Mouse (Mus musculus): Measurements from ENCODE around the gene Cenpm. TPM values are rescaled to one million over a fixed set of nuclear protein-coding genes. Genes with fewer than 3 reads are reported as not detected.

Cenpm gene
- polyA plus RNA-seq, 1 experiment: 2.3 TPM

- Histone ChIP-seq H3K27ac (ENCODE audit: insufficient read depth, low read depth, low read length) (no peak overlapping the region), H3K36me3 (ENCODE audit: control insufficient read depth, insufficient read depth, low read length) (no peaks in the 10 kb centered on the region), H3K27me3 (replicated peaks; ENCODE audit: control insufficient read depth, insufficient read depth, low read length) (peaks cover 3% of the 10 kb centered on the region), H3K4me1 (ENCODE audit: control insufficient read depth, insufficient read depth, low read length) (no peaks in the 10 kb centered on the region), H3K4me3 (ENCODE audit: insufficient read depth, low read depth, low read length) (no peak overlapping the region)
- no peak for DNase-seq
- TF ChIP-seq CTCF (conservative IDR thresholded peaks at IDR 0.05; ENCODE audit: insufficient read depth, insufficient read length, low read depth, low read length): no peak
- TF ChIP-seq POLR2A (IDR thresholded peaks at IDR 0.05; ENCODE audit: low read depth, low read length): no peak
- WGBS: 86% methylated on average over 13 of the region's 13 CpGs
Observed at GRCm38 (mm10) chr15:82209295-82210050, 35.1 kb downstream of the Cenpm start.

DNA sequence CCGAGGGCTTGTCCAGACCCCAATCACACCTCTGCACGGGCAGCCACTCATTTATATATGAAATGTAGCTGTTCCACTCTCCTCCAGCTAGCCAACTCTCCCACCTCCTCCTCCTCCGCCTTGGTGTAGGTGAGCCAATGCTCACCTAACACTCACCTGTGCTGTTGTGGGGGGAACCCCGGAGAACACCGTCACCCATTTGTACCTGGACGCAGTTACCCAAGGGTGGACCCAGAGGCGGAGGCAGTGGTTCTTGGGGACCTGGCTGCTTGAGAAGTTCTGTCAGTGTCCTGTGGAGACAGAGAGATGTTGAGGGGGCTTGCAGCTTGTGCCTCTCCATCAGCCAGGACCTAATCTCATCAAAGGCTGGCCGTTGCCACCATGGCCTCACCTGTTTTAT lies 36.2 kb downstream of the Cenpm start:
- DNase-seq: no peak
- TF ChIP-seq CTCF (conservative IDR thresholded peaks at IDR 0.05; ENCODE audit: insufficient read depth, insufficient read length, low read depth, low read length) (no peak), POLR2A (IDR thresholded peaks at IDR 0.05; ENCODE audit: low read depth, low read length) (no peak)
- 88% methylated on average over 8 of the region's 8 CpGs for WGBS
- Histone ChIP-seq H3K27ac (ENCODE audit: insufficient read depth, low read depth, low read length) (no peak overlapping the region), H3K4me1 (ENCODE audit: control insufficient read depth, insufficient read depth, low read length) (no peaks in the 10 kb centered on the region), H3K4me3 (ENCODE audit: insufficient read depth, low read depth, low read length) (no peak overlapping the region), H3K36me3 (ENCODE audit: control insufficient read depth, insufficient read depth, low read length) (no peaks in the 10 kb centered on the region; the same call in 1 of the 2 replicates), H3K27me3 (replicated peaks; ENCODE audit: control insufficient read depth, insufficient read depth, low read length) (peaks cover 3% of the 10 kb centered on the region)

- no peak overlapping the region for H3K4me3 ChIP-seq (ENCODE audit: insufficient read depth, low read depth, low read length)
- 45% methylated on average over 30 of the region's 30 CpGs for WGBS
- H3K36me3 ChIP-seq (ENCODE audit: control insufficient read depth, insufficient read depth, low read length): no peaks in the 10 kb centered on the region; the same call in 1 of the 2 replicates
- TF ChIP-seq POLR2A (IDR thresholded peaks at IDR 0.05; ENCODE audit: low read depth, low read length): no peak
- no peak for TF ChIP-seq CTCF (conservative IDR thresholded peaks at IDR 0.05; ENCODE audit: insufficient read depth, insufficient read length, low read depth, low read length)
- H3K27me3 ChIP-seq (replicated peaks; ENCODE audit: control insufficient read depth, insufficient read depth, low read length): peaks cover 2% of the 10 kb centered on the region
- H3K4me1 ChIP-seq (ENCODE audit: control insufficient read depth, insufficient read depth, low read length): no peaks in the 10 kb centered on the region
- no peak overlapping the region for H3K27ac ChIP-seq (ENCODE audit: insufficient read depth, low read depth, low read length)
- no peak for DNase-seq
Observed at GRCm38 (mm10) chr15:82207504-82208219, 36.9 kb downstream of the Cenpm start.

DNA sequence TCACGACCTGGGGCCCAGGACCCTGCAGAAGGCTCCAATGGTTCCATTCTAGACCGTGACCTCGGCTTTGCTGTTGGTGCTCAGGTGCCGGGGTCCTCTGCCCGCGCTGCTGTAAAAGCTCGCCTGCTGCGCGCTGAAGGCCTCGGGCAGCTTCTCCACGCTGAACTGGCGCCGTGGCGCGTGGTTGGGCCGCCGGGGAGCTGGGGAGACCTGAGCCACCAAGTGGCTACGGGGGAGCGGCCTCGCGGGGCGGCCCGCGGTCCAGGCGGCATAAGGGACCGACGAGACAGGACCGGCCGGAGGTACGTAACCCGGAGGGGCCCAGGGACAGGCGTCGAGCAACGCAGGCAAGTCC lies 37.5 kb downstream of the Cenpm start:
- DNase-seq: no peak
- no peaks in the 10 kb centered on the region for H3K4me1 ChIP-seq (ENCODE audit: control insufficient read depth, insufficient read depth, low read length)
- H3K4me3 ChIP-seq (ENCODE audit: insufficient read depth, low read depth, low read length): no peak overlapping the region
- H3K27ac ChIP-seq (ENCODE audit: insufficient read depth, low read depth, low read length): no peak overlapping the region
- TF ChIP-seq POLR2A (IDR thresholded peaks at IDR 0.05; ENCODE audit: low read depth, low read length) (no peak), CTCF (conservative IDR thresholded peaks at IDR 0.05; ENCODE audit: insufficient read depth, insufficient read length, low read depth, low read length) (no peak)
- no peaks in the 10 kb centered on the region; the same call in 1 of the 2 replicates for H3K27me3 ChIP-seq (replicated peaks; ENCODE audit: control insufficient read depth, insufficient read depth, low read length)
- H3K36me3 ChIP-seq (ENCODE audit: control insufficient read depth, insufficient read depth, low read length): no peaks in the 10 kb centered on the region; the same call in 1 of the 2 replicates
- WGBS: 35% methylated on average over 34 of the region's 34 CpGs

DNA sequence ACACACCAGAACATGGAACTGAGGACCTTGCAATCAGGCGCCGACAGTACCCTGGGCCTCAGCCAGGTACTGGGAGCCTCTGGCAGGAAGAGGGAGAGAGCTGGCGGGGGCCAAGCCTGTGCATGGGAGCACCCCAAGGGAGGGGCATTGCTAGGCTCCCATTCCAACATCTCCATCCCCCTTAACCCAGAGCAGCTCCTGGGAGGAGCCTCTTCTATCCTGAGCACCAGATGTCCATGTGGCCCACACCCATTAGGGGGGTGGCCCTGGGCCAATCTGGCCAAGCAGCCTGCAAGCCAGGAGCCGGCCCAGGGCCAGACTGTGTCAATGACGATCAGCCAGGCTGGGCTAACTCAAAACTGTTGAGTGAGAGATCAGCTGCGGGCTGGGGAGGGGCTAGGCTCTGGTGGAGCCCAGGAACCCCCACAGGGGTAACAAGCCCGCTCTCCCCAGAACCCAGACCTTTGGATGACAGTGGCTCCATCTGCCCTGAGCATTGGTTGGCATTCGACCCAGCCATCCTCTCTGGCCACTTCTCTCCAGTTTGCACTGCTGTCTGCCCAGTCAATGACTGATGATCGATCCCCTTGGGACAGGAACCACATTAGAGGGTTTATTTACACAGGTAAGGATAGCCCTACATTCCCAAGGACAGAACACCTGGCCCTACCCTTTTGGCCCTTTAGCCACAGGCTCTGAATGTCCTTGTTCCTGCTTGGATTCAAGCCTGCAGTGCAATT lies 38.0 kb downstream of the Cenpm start:
- DNase-seq: peak; percentile 16
- TF ChIP-seq POLR2A (IDR thresholded peaks at IDR 0.05; ENCODE audit: low read depth, low read length): no peak
- no peak for TF ChIP-seq CTCF (conservative IDR thresholded peaks at IDR 0.05; ENCODE audit: insufficient read depth, insufficient read length, low read depth, low read length)
- Histone ChIP-seq H3K36me3 (ENCODE audit: control insufficient read depth, insufficient read depth, low read length) (no peaks in the 10 kb centered on the region; the same call in 1 of the 2 replicates), H3K4me3 (ENCODE audit: insufficient read depth, low read depth, low read length) (no peak overlapping the region), H3K27ac (ENCODE audit: insufficient read depth, low read depth, low read length) (no peak overlapping the region), H3K27me3 (replicated peaks; ENCODE audit: control insufficient read depth, insufficient read depth, low read length) (no peaks in the 10 kb centered on the region), H3K4me1 (ENCODE audit: control insufficient read depth, insufficient read depth, low read length) (no peaks in the 10 kb centered on the region)
- 69% methylated on average over 9 of the region's 9 CpGs for whole genome bisulfite sequencing

DNA sequence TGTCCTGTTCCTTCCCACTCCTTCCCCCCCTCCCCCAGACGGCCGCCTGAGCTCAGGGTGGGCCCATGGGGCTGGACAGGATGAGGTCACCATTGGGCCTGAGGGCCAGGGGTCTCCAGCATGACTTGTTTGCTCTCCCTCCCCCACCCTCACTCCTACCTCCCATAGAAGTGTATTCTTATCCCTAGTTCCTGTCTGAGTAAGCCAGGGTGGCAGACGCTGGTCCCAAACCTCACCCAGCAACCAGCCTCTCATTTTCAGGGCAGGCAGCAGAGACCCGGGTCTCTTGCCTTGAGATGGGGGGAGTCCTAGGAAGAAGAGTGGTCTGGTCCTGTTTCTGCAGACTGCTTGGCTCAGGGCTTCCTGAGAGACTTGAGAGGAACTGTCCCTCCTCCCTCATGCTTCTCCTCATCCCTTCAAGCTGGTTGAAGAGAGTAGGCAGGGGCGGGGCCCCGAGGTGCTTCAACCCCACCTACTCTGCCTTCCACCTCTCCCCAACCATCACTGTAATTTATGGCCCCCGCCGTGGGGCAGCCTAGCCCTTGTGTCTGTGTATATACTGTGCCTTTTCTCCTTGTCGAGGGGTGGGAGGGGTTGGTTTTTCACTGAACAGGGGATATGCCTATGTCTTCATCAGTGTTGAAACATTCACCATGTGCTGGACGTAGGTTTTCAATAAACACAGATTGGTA lies 39.7 kb downstream of the Cenpm start:
- H3K4me3 ChIP-seq (ENCODE audit: insufficient read depth, low read depth, low read length): no peak overlapping the region
- TF ChIP-seq POLR2A (IDR thresholded peaks at IDR 0.05; ENCODE audit: low read depth, low read length) (no peak), CTCF (conservative IDR thresholded peaks at IDR 0.05; ENCODE audit: insufficient read depth, insufficient read length, low read depth, low read length) (no peak)
- H3K27ac ChIP-seq (ENCODE audit: insufficient read depth, low read depth, low read length): no peak overlapping the region
- H3K27me3 ChIP-seq (replicated peaks; ENCODE audit: control insufficient read depth, insufficient read depth, low read length): no peaks in the 10 kb centered on the region
- no peaks in the 10 kb centered on the region for H3K4me1 ChIP-seq (ENCODE audit: control insufficient read depth, insufficient read depth, low read length)
- no peaks in the 10 kb centered on the region; the same call in none of the 2 replicates for H3K36me3 ChIP-seq (ENCODE audit: control insufficient read depth, insufficient read depth, low read length)
- WGBS: 67% methylated on average over 10 of the region's 10 CpGs
- no peak for DNase-seq
